ENCODE assay signal across 8 mouse cellular contexts in genomic region chr9:56417415-56417947, GRCm38 (mm10). TPM values are rescaled to one million over a fixed set of nuclear protein-coding genes. Genes with fewer than 3 reads are reported as not detected.
A peak's percentile ranks its signal among the peaks of the same experiment; 100 is the strongest.
DNase-seq lines count a peak whose midpoint lies in the region; ATAC-seq and TF ChIP-seq lines count a peak whose summit lies in the region.

No protein-coding gene starts in this region.

- ATAC-seq in heart, embryonic 11.5 days (replicated peaks; ENCODE audit: insufficient number of reproducible peaks, low FRiP score, low TSS enrichment), result peak; percentile 72
- peak; percentile 76 for ATAC-seq in kidney, embryonic 15.5 days (replicated peaks; ENCODE audit: low FRiP score)
- peak; percentile 67 for ATAC-seq in midbrain, postnatal 0 days (ENCODE audit: low FRiP score)

- H3K4me1 ChIP-seq in embryonic fibroblast, embryonic 13.5 days (ENCODE audit: control insufficient read depth, insufficient read depth, low read length), result peaks cover 2% of the 10 kb centered on the region; the same call in 1 of the 2 replicates
- H3K4me1 ChIP-seq in heart, embryonic 11.5 days (ENCODE audit: control insufficient read depth, insufficient read depth, low read length), result peaks cover 18% of the 10 kb centered on the region
- H3K4me1 ChIP-seq in kidney, embryonic 15.5 days, result peaks cover 41% of the 10 kb centered on the region
- H3K4me1 ChIP-seq in midbrain, postnatal 0 days (ENCODE audit: insufficient read depth, low read length), result no peaks in the 10 kb centered on the region

- H3ac ChIP-seq in C2C12 (ENCODE audit: control insufficient read depth, insufficient read length, low read depth), result peak overlapping the region; percentile 67

- no peaks in the 10 kb centered on the region for H3K27me3 ChIP-seq in C2C12 (ENCODE audit: control insufficient read depth, insufficient read depth, insufficient read length)
- H3K27me3 ChIP-seq in heart, embryonic 11.5 days (ENCODE audit: control insufficient read depth, insufficient read depth, low read length), result no peaks in the 10 kb centered on the region
- H3K27me3 ChIP-seq in kidney, embryonic 15.5 days, result no peaks in the 10 kb centered on the region
- no peaks in the 10 kb centered on the region for H3K27me3 ChIP-seq in midbrain, postnatal 0 days (ENCODE audit: insufficient read depth, low read length)

- peak; percentile 79 for DNase-seq in brain, adult 2 months (ENCODE audit: low read depth, low spot score)
- peak; percentile 83 for DNase-seq in liver
- DNase-seq in midbrain, postnatal 0 days (ENCODE audit: low spot score), result peak; percentile 55
- peak; percentile 73 to 85 for DNase-seq in spleen, postnatal 10 days (ENCODE audit: low spot score in 2 of 2)

- peaks cover 88% of the 10 kb centered on the region for H3K79me2 ChIP-seq in C2C12 (ENCODE audit: control insufficient read depth, insufficient read depth)

- TF ChIP-seq POLR2A in embryonic fibroblast, embryonic 13.5 days (IDR thresholded peaks at IDR 0.05; ENCODE audit: low read depth, low read length), result 0 out of 2 replicates have a peak, but pooled peaks have one; percentile 30

- peaks cover 5% of the 10 kb centered on the region for H3K36me3 ChIP-seq in C2C12 (ENCODE audit: control insufficient read depth, insufficient read depth)
- no peaks in the 10 kb centered on the region for H3K36me3 ChIP-seq in heart, embryonic 11.5 days (ENCODE audit: control insufficient read depth, insufficient read depth, low read length)
- no peaks in the 10 kb centered on the region for H3K36me3 ChIP-seq in kidney, embryonic 15.5 days
- no peaks in the 10 kb centered on the region for H3K36me3 ChIP-seq in midbrain, postnatal 0 days (ENCODE audit: insufficient read depth, low read length)

- H3K9ac ChIP-seq in heart, embryonic 11.5 days (ENCODE audit: low read depth, low read length), result peak overlapping the region; percentile 88
- peak overlapping the region; percentile 92 for H3K9ac ChIP-seq in kidney, embryonic 15.5 days
- peak overlapping the region; percentile 61 for H3K9ac ChIP-seq in midbrain, postnatal 0 days (replicated peaks; ENCODE audit: low read length, poor library complexity, severe bottlenecking)

- H3K4me3 ChIP-seq in C2C12 (ENCODE audit: insufficient read depth, poor library complexity, severe bottlenecking), result peak overlapping the region; percentile 74
- H3K4me3 ChIP-seq in embryonic fibroblast, embryonic 13.5 days (ENCODE audit: insufficient read depth, low read length), result peak overlapping the region; percentile 85
- peak overlapping the region; percentile 76 for H3K4me3 ChIP-seq in heart, embryonic 11.5 days (ENCODE audit: low read depth, low read length)
- peak overlapping the region; percentile 91 for H3K4me3 ChIP-seq in kidney, embryonic 15.5 days (replicated peaks)
- H3K4me3 ChIP-seq in midbrain, postnatal 0 days (ENCODE audit: low read depth, low read length), result peak overlapping the region; percentile 72

- TF ChIP-seq CTCF in C2C12 (IDR thresholded peaks at IDR 0.05; ENCODE audit: control insufficient read depth, insufficient read depth, insufficient read length), result peak; percentile 81
- peak; percentile 33; the same call in 1 of the 2 replicates for TF ChIP-seq CTCF in embryonic fibroblast, embryonic 13.5 days (IDR thresholded peaks at IDR 0.05; ENCODE audit: borderline replicate concordance, insufficient read depth, low read length)
- TF ChIP-seq CTCF in midbrain, postnatal 0 days (IDR thresholded peaks at IDR 0.05), result peak; percentile 68

- WGBS in heart, embryonic 11.5 days (ENCODE audit: insufficient replicate concordance), result under 1% methylated on average over 36 of the region's 40 CpGs
- WGBS in kidney, embryonic 15.5 days, result under 1% methylated on average over 40 of the region's 40 CpGs
- WGBS in midbrain, postnatal 0 days, result under 1% methylated on average over 39 of the region's 40 CpGs

- peak overlapping the region; percentile 81 for H3K4me2 ChIP-seq in heart, embryonic 11.5 days
- H3K4me2 ChIP-seq in kidney, embryonic 15.5 days, result peak overlapping the region; percentile 70
- peak overlapping the region; percentile 86 for H3K4me2 ChIP-seq in midbrain, postnatal 0 days (ENCODE audit: low read depth, low read length, poor library complexity, severe bottlenecking)

- H3K27ac ChIP-seq in embryonic fibroblast, embryonic 13.5 days (ENCODE audit: insufficient read depth, low read length), result peak overlapping the region; percentile 91
- peak overlapping the region; percentile 93 for H3K27ac ChIP-seq in heart, embryonic 11.5 days (ENCODE audit: low read depth, low read length)
- H3K27ac ChIP-seq in kidney, embryonic 15.5 days, result peak overlapping the region; percentile 96
- peak overlapping the region; percentile 69 for H3K27ac ChIP-seq in midbrain, postnatal 0 days (ENCODE audit: low read depth, low read length)

- H3K9me3 ChIP-seq in heart, embryonic 11.5 days (replicated peaks; ENCODE audit: control insufficient read depth, low read length), result no peaks in the 10 kb centered on the region
- H3K9me3 ChIP-seq in kidney, embryonic 15.5 days (replicated peaks), result no peaks in the 10 kb centered on the region
- no peaks in the 10 kb centered on the region for H3K9me3 ChIP-seq in midbrain, postnatal 0 days (ENCODE audit: low read length)

- peaks cover 49% of the 10 kb centered on the region for H3K79me3 ChIP-seq in C2C12 (ENCODE audit: low read depth)

TF ChIP-seq in C2C12, 6 proteins besides CTCF, POLR2A, EP300 and RAD21:
- TF ChIP-seq CEBPB (IDR thresholded peaks at IDR 0.05; ENCODE audit: low read depth) (no peak), MYOD1 (IDR thresholded peaks at IDR 0.05; ENCODE audit: control insufficient read depth, insufficient read length, low read depth) (no peak), MAX (IDR thresholded peaks at IDR 0.05) (no peak), USF1 (IDR thresholded peaks at IDR 0.05; ENCODE audit: low read depth) (no peak), FOSL1 (IDR thresholded peaks at IDR 0.05; ENCODE audit: insufficient read depth, low read length, poor library complexity, severe bottlenecking) (no peak), MYOG (IDR thresholded peaks at IDR 0.05; ENCODE audit: control insufficient read depth, extremely low read depth, insufficient read length) (no peak)

RNA-seq across cellular contexts. Expression of gene Peak1, which starts 0.4 kb away (rescaled TPM):
- 14.4 TPM for polyA plus RNA-seq in C2C12 (2012; fragmentation: generic; extraction: Trizol)
- 83.7 and 133 TPM in 2 replicates for polyA plus RNA-seq in embryonic fibroblast, embryonic 13.5 days (2011; ENCODE audit: insufficient read length, low read depth, missing spikeins)
- polyA plus RNA-seq in heart, embryonic 11.5 days (2014; fragmentation: Nextera tagmentation; extraction: Ambion mirVana), result 14.4 and 16.1 TPM in 2 replicates
- 14.8 and 17.5 TPM in 2 replicates for polyA plus RNA-seq in kidney, embryonic 15.5 days (2015; fragmentation: Nextera tagmentation; extraction: Ambion mirVana)
- total RNA-seq in midbrain, postnatal 0 days (2014; rRNA removed), result 5.9 and 7.7 TPM in 2 replicates
- polyA plus RNA-seq in midbrain, postnatal 0 days (2015; fragmentation: Nextera tagmentation; extraction: Ambion mirVana), result 2.7 and 2.8 TPM in 2 replicates

RNA-seq across cellular contexts. Expression of gene Hmg20a, which starts 0.9 kb away (rescaled TPM):
- 9.7 TPM for polyA plus RNA-seq in C2C12 (2012; fragmentation: generic; extraction: Trizol)
- 33.1 and 38.6 TPM in 2 replicates for polyA plus RNA-seq in embryonic fibroblast, embryonic 13.5 days (2011; ENCODE audit: insufficient read length, low read depth, missing spikeins)
- polyA plus RNA-seq in heart, embryonic 11.5 days (2014; fragmentation: Nextera tagmentation; extraction: Ambion mirVana), result 53.3 and 62.4 TPM in 2 replicates
- polyA plus RNA-seq in kidney, embryonic 15.5 days (2015; fragmentation: Nextera tagmentation; extraction: Ambion mirVana), result 58.0 and 64.0 TPM in 2 replicates
- total RNA-seq in midbrain, postnatal 0 days (2014; rRNA removed), result 62.0 and 67.9 TPM in 2 replicates
- 73.6 and 76.3 TPM in 2 replicates for polyA plus RNA-seq in midbrain, postnatal 0 days (2015; fragmentation: Nextera tagmentation; extraction: Ambion mirVana)

Comparison
In these comparisons a context has a peak if more than half of its experiments do, and no peak if none do; other contexts are left out.
1. Peak in every context shown above with its lines: DNase-seq, ATAC-seq, H3K4me3 ChIP-seq and H3K27ac ChIP-seq.